Mouse (Mus musculus): ENCODE results near the gene Olfr205. TPM values are rescaled to one million over a fixed set of nuclear protein-coding genes. Genes with fewer than 3 reads are reported as not detected.
"Not testable (repeated sequence)": the region's sequence is repeated elsewhere in the genome, so short reads cannot be mapped to it uniquely, and the experiment has no call there.

Olfr205 gene
- not detected for total RNA-seq (2018; cell fraction: chromatin; rRNA removed)
- total RNA-seq (2018; cell fraction: cytosol; rRNA removed), result not detected
- not detected for total RNA-seq (2018; cell fraction: nucleus; rRNA removed)
- polyA plus RNA-seq (2018), result not detected in 3 replicates

DNA sequence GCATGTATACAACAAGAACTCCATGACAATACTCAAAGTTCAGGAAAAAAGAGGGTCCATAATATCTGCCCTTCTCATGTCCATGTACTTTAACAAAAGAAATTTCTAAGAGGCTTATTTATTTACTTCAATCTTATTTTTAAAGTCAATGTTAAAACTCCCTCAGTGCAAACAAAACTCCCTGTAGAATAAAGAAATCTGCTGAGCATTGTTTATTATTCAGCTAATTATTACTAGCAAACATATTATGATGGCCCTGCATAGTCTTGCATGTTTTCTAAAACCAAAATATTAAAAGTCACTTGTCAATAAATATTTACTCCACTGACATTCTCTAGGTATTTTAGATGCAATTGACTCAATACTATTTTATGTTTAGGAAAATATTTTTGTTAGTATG is at the start of gene Olfr205:
Olfr205 (minus strand) TSS at position 101 of the 400 bp plus-strand sequence.
- Histone ChIP-seq H3K36me3 (ENCODE audit: inconsistent target) (no peaks in the 10 kb centered on the region), H3K4me3 (ENCODE audit: inconsistent target) (no peak within 1 kb of the TSS), H3K27ac (no peak within 1 kb of the TSS), H3K79me2 (ENCODE audit: inconsistent target) (no peaks in the 10 kb centered on the region)

DNA sequence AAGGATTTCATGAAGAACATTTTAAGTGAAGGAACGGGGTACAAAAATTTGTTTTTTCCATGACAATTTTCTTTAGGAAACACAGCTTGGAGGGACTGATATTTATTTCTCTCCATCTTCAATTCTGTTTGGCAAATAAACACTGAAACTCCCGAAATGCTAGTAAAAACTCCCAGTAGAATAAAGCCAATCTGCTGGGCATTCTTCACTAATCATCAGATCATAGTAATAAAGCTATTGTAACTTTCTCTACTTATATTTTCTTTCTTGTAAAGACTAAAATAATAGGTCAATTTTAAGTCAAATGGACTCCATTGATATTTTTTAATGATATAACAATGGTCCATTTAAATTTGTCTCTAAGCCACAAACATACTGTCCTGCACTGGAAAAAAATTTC is 33.0 kb upstream of the Olfr205 start, which contains the start of gene Olfr209:
Olfr209 (minus strand) TSS at position 101 of the 400 bp plus-strand sequence.
- WGBS (ENCODE audit: missing documents), result 76% methylated on average over 2 of the region's 2 CpGs
- Histone ChIP-seq H3K27ac (no peak within 1 kb of the TSS), H3K79me2 (ENCODE audit: inconsistent target) (no peaks in the 10 kb centered on the region), H3K36me3 (ENCODE audit: inconsistent target) (no peaks in the 10 kb centered on the region), H3K4me3 (ENCODE audit: inconsistent target) (no peak within 1 kb of the TSS)

DNA sequence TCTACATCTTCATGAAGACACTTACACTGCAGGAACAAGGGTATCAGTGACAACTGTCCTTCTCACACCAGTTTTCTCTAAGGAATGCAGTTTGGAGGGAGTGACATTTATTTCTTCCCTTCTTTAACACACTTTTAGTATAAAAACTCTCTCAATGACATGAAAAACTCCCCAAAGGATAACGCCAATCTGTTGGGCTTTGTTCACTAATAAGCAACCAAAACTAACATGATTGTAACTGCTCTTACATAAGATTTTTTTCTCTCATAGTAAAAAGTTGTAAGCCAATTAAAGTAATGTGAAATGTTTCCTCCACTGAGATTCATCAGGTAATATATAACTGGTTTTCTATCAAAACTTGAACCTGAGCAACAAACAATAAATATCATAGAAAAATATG is 18.2 kb upstream of the Olfr205 start, which contains the start of gene Olfr206:
Olfr206 (minus strand) TSS at position 101 of the 400 bp plus-strand sequence.
- H3K27ac ChIP-seq, result no peak within 1 kb of the TSS
- H3K4me3 ChIP-seq (ENCODE audit: inconsistent target), result no peak within 1 kb of the TSS
- H3K36me3 ChIP-seq (ENCODE audit: inconsistent target), result no peaks in the 10 kb centered on the region
- 91% methylated on average over 1 of the region's 1 CpGs for WGBS (ENCODE audit: missing documents)
- no peaks in the 10 kb centered on the region for H3K79me2 ChIP-seq (ENCODE audit: inconsistent target)

DNA sequence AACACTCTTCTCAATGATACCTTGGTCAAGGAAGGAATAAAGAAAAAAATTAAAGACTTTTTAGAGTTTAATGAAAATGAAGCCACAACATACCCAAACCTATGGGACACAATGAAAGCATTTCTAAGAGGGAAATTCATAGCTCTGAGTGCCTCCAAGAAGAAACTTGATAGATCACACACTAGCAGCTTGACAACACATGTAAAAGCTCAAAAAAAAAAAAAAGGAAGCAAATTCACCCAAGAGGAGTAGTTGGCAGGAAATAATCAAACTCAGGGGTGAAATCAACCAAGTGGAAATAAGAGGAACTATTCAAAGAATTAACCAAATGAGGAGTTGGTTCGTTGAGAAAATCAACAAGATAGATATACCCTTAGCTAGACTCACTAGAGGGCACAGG is 7.7 kb downstream of the Olfr205 start:
- H3K4me3 ChIP-seq (ENCODE audit: inconsistent target); H3K79me2 ChIP-seq (ENCODE audit: inconsistent target); H3K36me3 ChIP-seq (ENCODE audit: inconsistent target); H3K27ac ChIP-seq: not testable (repeated sequence)
- 60% methylated on average over 1 of the region's 1 CpGs for WGBS (ENCODE audit: missing documents)

DNA sequence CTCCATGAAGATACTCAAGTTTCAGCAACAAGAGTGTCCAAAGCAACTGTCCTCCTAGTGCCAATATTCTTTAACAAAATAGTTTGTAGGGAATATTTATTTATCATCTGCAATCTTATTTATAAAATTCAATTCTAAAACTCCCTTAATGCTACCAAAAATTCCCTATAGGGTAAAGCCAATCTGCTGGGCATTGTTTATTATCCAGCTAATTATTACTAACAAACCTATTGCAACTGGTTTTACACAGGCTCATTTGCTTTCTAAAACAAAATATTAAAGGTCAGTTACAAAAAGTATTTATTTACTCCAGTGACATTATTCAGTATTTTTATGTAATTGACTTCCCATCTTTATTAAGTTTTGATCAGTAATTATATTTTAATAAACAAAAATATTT is 12.8 kb downstream of the Olfr205 start, which contains the start of gene Olfr204:
Olfr204 (minus strand) TSS at position 101 of the 400 bp plus-strand sequence.
- H3K79me2 ChIP-seq (ENCODE audit: inconsistent target), result no peaks in the 10 kb centered on the region
- H3K4me3 ChIP-seq (ENCODE audit: inconsistent target), result no peak within 1 kb of the TSS
- no peak within 1 kb of the TSS for H3K27ac ChIP-seq
- H3K36me3 ChIP-seq (ENCODE audit: inconsistent target), result no peaks in the 10 kb centered on the region

DNA sequence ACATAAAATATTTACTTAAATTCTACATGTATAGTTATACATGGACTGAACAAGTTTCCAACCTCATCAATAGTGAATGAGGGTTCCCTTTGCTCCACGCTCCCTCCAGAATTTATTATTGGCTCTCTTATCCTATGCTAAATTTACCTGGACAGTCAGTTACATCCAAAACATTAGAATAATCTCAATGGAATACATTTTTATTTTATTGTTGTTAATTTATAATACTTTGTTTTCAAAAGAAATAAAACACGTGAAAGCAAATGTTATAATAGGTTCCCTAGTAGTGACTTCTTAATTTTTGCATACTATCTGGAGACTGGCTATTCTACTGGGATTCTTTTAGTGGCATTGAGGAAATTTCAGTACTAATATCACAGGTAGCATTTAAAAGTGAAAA is 32.4 kb downstream of the Olfr205 start, which contains the start of gene Olfr203:
Olfr203 (plus strand) TSS at position 301 of the 400 bp plus-strand sequence.
- Histone ChIP-seq H3K36me3 (ENCODE audit: inconsistent target) (no peaks in the 10 kb centered on the region), H3K27ac (no peak within 1 kb of the TSS), H3K79me2 (ENCODE audit: inconsistent target) (no peaks in the 10 kb centered on the region), H3K4me3 (ENCODE audit: inconsistent target) (no peak within 1 kb of the TSS)
- WGBS (ENCODE audit: missing documents), result 77% methylated on average over 2 of the region's 2 CpGs

DNA sequence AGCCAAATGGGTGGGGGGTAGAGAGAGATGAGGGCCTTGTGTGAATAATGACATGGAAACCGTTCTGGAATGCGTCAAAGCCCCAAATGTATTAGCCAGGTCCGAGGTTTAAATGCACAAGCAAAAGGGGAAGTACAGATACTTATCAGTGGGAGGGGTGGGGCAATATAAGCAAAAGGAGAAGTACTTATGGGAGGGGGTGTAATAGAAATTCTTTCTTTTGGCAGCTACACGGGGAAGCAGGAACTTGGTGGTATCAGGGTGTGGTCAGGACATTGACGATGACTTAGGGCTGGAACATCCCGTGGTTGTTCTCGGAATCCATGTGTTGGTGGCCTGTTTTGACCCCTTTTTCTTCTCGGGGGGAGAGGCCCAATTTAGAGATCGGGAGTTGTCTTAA is 43.4 kb downstream of the Olfr205 start:
- not testable (repeated sequence) for H3K36me3 ChIP-seq (ENCODE audit: inconsistent target); H3K4me3 ChIP-seq (ENCODE audit: inconsistent target); H3K27ac ChIP-seq; H3K79me2 ChIP-seq (ENCODE audit: inconsistent target)
- 62% methylated on average over 9 of the region's 9 CpGs for WGBS (ENCODE audit: missing documents)

DNA sequence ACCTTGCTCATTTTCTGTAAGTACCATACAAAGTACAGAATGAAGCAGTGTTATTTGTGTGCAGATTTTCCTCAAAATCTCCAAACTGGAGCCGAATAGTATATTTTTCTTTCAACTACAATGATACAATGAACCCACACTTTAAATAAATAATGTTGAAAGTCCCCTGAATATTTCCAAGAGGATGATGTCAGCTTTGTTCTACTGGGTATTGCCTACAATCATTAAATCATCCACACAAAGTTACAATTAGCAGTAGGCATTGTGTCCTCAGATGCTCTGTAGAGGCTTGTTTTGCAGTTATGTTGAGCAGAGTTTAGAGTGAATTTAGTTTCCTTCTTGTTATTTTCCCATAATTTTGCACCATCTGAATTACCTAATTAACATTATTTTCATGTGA is 44.2 kb downstream of the Olfr205 start, which contains the start of gene Olfr202:
Olfr202 (minus strand) TSS at position 101 of the 400 bp plus-strand sequence.
- 80% methylated on average over 1 of the region's 1 CpGs for WGBS (ENCODE audit: missing documents)
- H3K27ac ChIP-seq, result no peak within 1 kb of the TSS
- no peak within 1 kb of the TSS for H3K4me3 ChIP-seq (ENCODE audit: inconsistent target)
- no peaks in the 10 kb centered on the region for H3K79me2 ChIP-seq (ENCODE audit: inconsistent target)
- no peaks in the 10 kb centered on the region for H3K36me3 ChIP-seq (ENCODE audit: inconsistent target)

DNA sequence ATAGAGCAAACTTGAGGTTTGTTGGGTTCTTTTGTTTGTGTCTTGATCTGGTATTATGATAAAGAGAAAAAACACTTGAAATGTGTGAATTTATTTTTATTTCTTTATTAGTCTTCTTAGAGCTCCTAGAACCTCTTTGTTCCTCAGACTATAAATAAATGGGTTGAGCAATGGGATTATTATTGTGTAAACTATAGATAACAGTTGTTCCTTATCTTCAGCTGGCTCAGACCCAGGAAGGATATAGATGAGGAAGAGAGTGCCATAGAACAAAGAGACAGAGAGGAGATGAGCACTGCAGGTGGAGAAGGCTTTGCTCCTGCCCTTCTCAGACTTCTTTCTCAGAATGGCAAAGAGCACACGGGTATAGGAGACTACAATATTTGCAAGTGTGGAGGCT is 47.5 kb downstream of the Olfr205 start:
- H3K4me3 ChIP-seq (ENCODE audit: inconsistent target), result no peak overlapping the region
- WGBS (ENCODE audit: missing documents), result 60% methylated on average over 1 of the region's 1 CpGs
- H3K36me3 ChIP-seq (ENCODE audit: inconsistent target), result no peaks in the 10 kb centered on the region
- H3K27ac ChIP-seq, result no peak overlapping the region
- H3K79me2 ChIP-seq (ENCODE audit: inconsistent target), result no peaks in the 10 kb centered on the region

DNA sequence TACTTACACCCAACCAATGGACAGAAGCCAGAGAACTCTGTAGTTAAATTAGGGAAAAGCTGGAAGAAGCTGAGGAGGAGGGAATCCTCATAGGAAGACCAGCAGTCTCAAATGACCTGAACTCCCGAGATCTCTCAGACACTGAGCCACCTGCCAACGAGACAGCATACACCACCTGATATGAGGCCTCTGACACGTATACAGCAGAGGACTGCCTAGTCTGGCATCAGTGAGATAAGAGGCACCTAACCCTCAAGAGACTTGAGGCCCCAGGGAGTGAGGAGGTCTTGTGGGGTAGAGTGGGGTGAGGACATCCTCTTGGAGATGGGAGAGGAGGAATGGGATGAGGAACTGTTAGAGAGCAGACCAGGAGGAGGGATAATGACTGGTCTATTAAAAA is 50.4 kb downstream of the Olfr205 start:
- WGBS (ENCODE audit: missing documents), result 62% methylated on average over 3 of the region's 3 CpGs
- H3K4me3 ChIP-seq (ENCODE audit: inconsistent target), result no peak overlapping the region

More for the DNA sequence above, 50.4 kb downstream of the Olfr205 start:
- Histone ChIP-seq H3K79me2 (ENCODE audit: inconsistent target) (no peaks in the 10 kb centered on the region), H3K27ac (no peak overlapping the region), H3K36me3 (ENCODE audit: inconsistent target) (no peaks in the 10 kb centered on the region)

Other genes with a start within 250 kb of the Olfr205 start
- not detected in 3 replicates for gene Olfr191, start 241.3 kb downstream of the Olfr205 start, polyA plus RNA-seq (2018)
- gene Olfr193, start 219.3 kb downstream of the Olfr205 start, polyA plus RNA-seq (2018), result not detected in 3 replicates
- not detected in 3 replicates for gene Olfr194, start 210.1 kb downstream of the Olfr205 start, polyA plus RNA-seq (2018)
- gene Olfr195, start 184.1 kb downstream of the Olfr205 start, polyA plus RNA-seq (2018), result not detected in 3 replicates
- not detected in 3 replicates for gene Olfr196, start 160.7 kb downstream of the Olfr205 start, polyA plus RNA-seq (2018)
- not detected in 3 replicates for gene Olfr198, start 127.6 kb downstream of the Olfr205 start, polyA plus RNA-seq (2018)
- not detected in 3 replicates for gene Olfr199, start 111.4 kb downstream of the Olfr205 start, polyA plus RNA-seq (2018)
- gene Olfr201, start 58.5 kb downstream of the Olfr205 start, polyA plus RNA-seq (2018), result not detected in 3 replicates
- gene Olfr202, start 44.3 kb downstream of the Olfr205 start, polyA plus RNA-seq (2018), result not detected in 3 replicates
- gene Olfr203, start 32.3 kb downstream of the Olfr205 start, polyA plus RNA-seq (2018), result not detected in 3 replicates
- not detected in 3 replicates for gene Olfr204, start 12.9 kb downstream of the Olfr205 start, polyA plus RNA-seq (2018)
- gene Olfr206, start 18.1 kb upstream of the Olfr205 start, polyA plus RNA-seq (2018), result not detected in 3 replicates
- gene Olfr209, start 32.9 kb upstream of the Olfr205 start, polyA plus RNA-seq (2018), result not detected in 3 replicates
- not detected in 3 replicates for gene Gabrr3, start 76.2 kb upstream of the Olfr205 start, polyA plus RNA-seq (2018)
- 16.2 to 32.5 TPM (median 30.8 TPM) in 3 replicates for gene Riox2, start 140.6 kb upstream of the Olfr205 start, polyA plus RNA-seq (2018)